Mouse (Mus musculus) gastrocnemius, adult 8-10 months (tissue): ENCODE data around the gene Alcam. TPM values are rescaled to one million over a fixed set of nuclear protein-coding genes. Genes with fewer than 3 reads are reported as not detected.

Experiments
- DNase-seq, 2 experiments: peaks; one replicate each; pipeline ENCODE4 v3.0.0; 2022; ENCODE audit warnings: low spot score in 2 of 2
- total RNA-seq, 4 experiments: library from RNA; stranded (reverse); gene quantifications; 2 replicates each; pipeline ENCODE4 v1.2.4; 2022

Alcam gene
- 1 to 10 TPM in 1 of 4 experiments, under 1 TPM in 3; 0.27 to 1.6 (median 0.55) TPM for total RNA-seq

GRCm38 (mm10) chr16:52453971-52454514 lies at the start of gene Alcam:
TSS of gene Alcam (minus strand) at chr16:52454074.
- no peak for DNase-seq

GRCm38 (mm10) chr16:52498757-52499335 lies 45.0 kb upstream of the Alcam start:
- no peak for DNase-seq

- no peak for DNase-seq
Observed at GRCm38 (mm10) chr16:52490542-52490941, 36.7 kb upstream of the Alcam start.

GRCm38 (mm10) chr16:52474235-52474634 lies 20.4 kb upstream of the Alcam start:
- no peak for DNase-seq

- no peak for DNase-seq
Observed at GRCm38 (mm10) chr16:52473089-52473488, 19.2 kb upstream of the Alcam start.

- DNase-seq = no peak
Observed at GRCm38 (mm10) chr16:52472635-52473034, 18.8 kb upstream of the Alcam start.

GRCm38 (mm10) chr16:52472059-52472458 lies 18.2 kb upstream of the Alcam start:
- no peak for DNase-seq

- no peak for DNase-seq
Observed at GRCm38 (mm10) chr16:52470881-52471280, 17.0 kb upstream of the Alcam start.

GRCm38 (mm10) chr16:52470226-52470625 lies 16.4 kb upstream of the Alcam start:
- DNase-seq = no peak

GRCm38 (mm10) chr16:52468426-52468825 lies 14.6 kb upstream of the Alcam start:
- DNase-seq = no peak

- DNase-seq = no peak
Observed at GRCm38 (mm10) chr16:52466770-52467169, 12.9 kb upstream of the Alcam start.

GRCm38 (mm10) chr16:52464597-52464996 lies 10.7 kb upstream of the Alcam start:
- no peak for DNase-seq

GRCm38 (mm10) chr16:52452862-52453715 lies 785 bp downstream of the Alcam start:
- peak; percentile 82 to 90 for DNase-seq

- no peak for DNase-seq
Observed at GRCm38 (mm10) chr16:52452477-52452831, 1.4 kb downstream of the Alcam start.

GRCm38 (mm10) chr16:52451786-52452476 lies 1.9 kb downstream of the Alcam start:
- no peak for DNase-seq

- DNase-seq = no peak
Observed at GRCm38 (mm10) chr16:52451101-52451785, 2.6 kb downstream of the Alcam start.

- DNase-seq = no peak
Observed at GRCm38 (mm10) chr16:52450245-52451100, 3.4 kb downstream of the Alcam start.

GRCm38 (mm10) chr16:52449889-52450244 lies 4.0 kb downstream of the Alcam start:
- no peak for DNase-seq

GRCm38 (mm10) chr16:52445984-52446383 lies 7.9 kb downstream of the Alcam start:
- DNase-seq = no peak
